Mouse (Mus musculus) bone marrow macrophage, adult 2 months (primary cell): Measurements from ENCODE around the gene Polm. TPM values are rescaled to one million over a fixed set of nuclear protein-coding genes. Genes with fewer than 3 reads are reported as not detected.

Source experiments
- H3K27ac ChIP-seq: 2 replicates; pipeline ENCODE4 v1.5.1; 2012; ENCODE audit warnings: low read depth, low read length; ENCODE audit not compliant: insufficient read depth
- H3K4me1 ChIP-seq: 2 replicates; pipeline ENCODE4 v1.6.1; 2012; ENCODE audit warnings: low read length; ENCODE audit not compliant: control insufficient read depth, insufficient read depth
- H3K4me3 ChIP-seq: 2 replicates; pipeline ENCODE4 v1.5.1; 2012; ENCODE audit warnings: mild to moderate bottlenecking, low read length, moderate library complexity; ENCODE audit not compliant: insufficient read depth
- CTCF ChIP-seq: IDR thresholded peaks from 2 replicates; pipeline ENCODE4 v1.5.1; 2012; ENCODE audit warnings: low read depth, mild to moderate bottlenecking, low read length, moderate library complexity
- POLR2A ChIP-seq: IDR thresholded peaks from 2 replicates; pipeline ENCODE4 v1.6.1; 2012; ENCODE audit warnings: mild to moderate bottlenecking, low read depth, low read length, borderline replicate concordance
- polyA plus RNA-seq: library from polyadenylated mRNA; stranded (reverse); fragments of >200 nt; gene quantifications from 2 replicates; pipeline ENCODE4 v1.2.4, GENCODE M21; 2012; ENCODE audit not compliant: missing spikeins, insufficient read depth, insufficient read length

Gene Polm
- polyA plus RNA-seq, 1 experiment = 11.4 TPM

GRCm38 (mm10) chr11:5780035-5780499 lies 57.7 kb downstream of the Polm start:
- TF ChIP-seq CTCF = no peak
- no peak for TF ChIP-seq POLR2A
- Histone ChIP-seq H3K4me1 (peaks cover 14% of the 10 kb centered on the region), H3K27ac (peak overlapping the region; percentile 60), H3K4me3 (no peak overlapping the region)

GRCm38 (mm10) chr11:5778481-5778880 lies 59.3 kb downstream of the Polm start:
- Histone ChIP-seq H3K27ac (no peak overlapping the region), H3K4me3 (no peak overlapping the region), H3K4me1 (peaks cover 14% of the 10 kb centered on the region)
- TF ChIP-seq CTCF = peak; percentile 36; the same call in 1 of the 2 replicates
- no peak for TF ChIP-seq POLR2A

Other genes starting within 250 kb of the Polm start
- 58.6 and 67.8 TPM in 2 replicates for gene Mrps24, start 122.3 kb downstream of the Polm start, polyA plus RNA-seq
- 9.8 and 17.3 TPM in 2 replicates for gene Urgcp, start 75.6 kb downstream of the Polm start, polyA plus RNA-seq
- gene Dbnl, start 49.5 kb downstream of the Polm start, polyA plus RNA-seq = 59.1 and 61.9 TPM in 2 replicates
- gene Pgam2, start 34.3 kb downstream of the Polm start, polyA plus RNA-seq = not detected in 2 replicates
- 2.8 and 4.8 TPM in 2 replicates for gene Aebp1, start 23.9 kb upstream of the Polm start, polyA plus RNA-seq
- 13.5 and 13.8 TPM in 2 replicates for gene Pold2, start 40.3 kb upstream of the Polm start, polyA plus RNA-seq
- not detected in 2 replicates for gene Myl7, start 60.8 kb upstream of the Polm start, polyA plus RNA-seq
- gene Gck, start 112.1 kb upstream of the Polm start, polyA plus RNA-seq = not detected in 2 replicates
- gene Ykt6, start 117.7 kb upstream of the Polm start, polyA plus RNA-seq = 48.1 and 50.0 TPM in 2 replicates
- 0.20 and 0.63 TPM in 2 replicates for gene Camk2b, start 228.3 kb upstream of the Polm start, polyA plus RNA-seq